Mouse (Mus musculus) ES-E14 (cell line): ENCODE measurements around the gene Mrps18b.

Source experiments
- CHD2 ChIP-seq: IDR thresholded peaks from 2 replicates; pipeline ENCODE4 v1.6.1; 2014; ENCODE audit warnings: mild to moderate bottlenecking, low read depth, low read length, inconsistent platforms
- HCFC1 ChIP-seq: IDR thresholded peaks from 2 replicates; pipeline ENCODE4 v1.6.1; 2012; ENCODE audit warnings: low read length, inconsistent platforms, borderline replicate concordance; ENCODE audit not compliant: insufficient read depth
- MAFK ChIP-seq: IDR thresholded peaks from 2 replicates; pipeline ENCODE4 v1.6.1; 2014; ENCODE audit warnings: mild to moderate bottlenecking, low read depth, low read length, inconsistent platforms; ENCODE audit not compliant: insufficient read depth
- ZC3H11A ChIP-seq: IDR thresholded peaks from 2 replicates; pipeline ENCODE4 v1.6.1; 2012; ENCODE audit warnings: low read depth, mild to moderate bottlenecking, inconsistent platforms, low read length, borderline replicate concordance
- ZNF384 ChIP-seq: IDR thresholded peaks from 2 replicates; pipeline ENCODE4 v1.6.1; 2012; ENCODE audit warnings: low read depth, low read length, inconsistent platforms

- peak; percentile 61; the same call in 1 of the 2 replicates for TF ChIP-seq HCFC1
- TF ChIP-seq MAFK = no peak
- no peak for TF ChIP-seq CHD2
- TF ChIP-seq ZC3H11A = no peak
- TF ChIP-seq ZNF384 = no peak
These were observed 19.2 kb downstream of the Mrps18b start, which contains the start of gene 2310061I04Rik for GRCm38 (mm10) chr17:35896781-35897643.
